Mouse (Mus musculus) kidney, postnatal 25 days (tissue): ENCODE data around the gene Fahd1.
A peak's percentile ranks its signal among the peaks of the same experiment; 100 is the strongest.

ENCODE experiments used
- DNase-seq, 2 experiments: peaks; one replicate each; pipeline ENCODE4 v3.0.0; 2021; ENCODE audit warnings: mixed read lengths in 2 of 2

Fahd1 gene

DNA sequence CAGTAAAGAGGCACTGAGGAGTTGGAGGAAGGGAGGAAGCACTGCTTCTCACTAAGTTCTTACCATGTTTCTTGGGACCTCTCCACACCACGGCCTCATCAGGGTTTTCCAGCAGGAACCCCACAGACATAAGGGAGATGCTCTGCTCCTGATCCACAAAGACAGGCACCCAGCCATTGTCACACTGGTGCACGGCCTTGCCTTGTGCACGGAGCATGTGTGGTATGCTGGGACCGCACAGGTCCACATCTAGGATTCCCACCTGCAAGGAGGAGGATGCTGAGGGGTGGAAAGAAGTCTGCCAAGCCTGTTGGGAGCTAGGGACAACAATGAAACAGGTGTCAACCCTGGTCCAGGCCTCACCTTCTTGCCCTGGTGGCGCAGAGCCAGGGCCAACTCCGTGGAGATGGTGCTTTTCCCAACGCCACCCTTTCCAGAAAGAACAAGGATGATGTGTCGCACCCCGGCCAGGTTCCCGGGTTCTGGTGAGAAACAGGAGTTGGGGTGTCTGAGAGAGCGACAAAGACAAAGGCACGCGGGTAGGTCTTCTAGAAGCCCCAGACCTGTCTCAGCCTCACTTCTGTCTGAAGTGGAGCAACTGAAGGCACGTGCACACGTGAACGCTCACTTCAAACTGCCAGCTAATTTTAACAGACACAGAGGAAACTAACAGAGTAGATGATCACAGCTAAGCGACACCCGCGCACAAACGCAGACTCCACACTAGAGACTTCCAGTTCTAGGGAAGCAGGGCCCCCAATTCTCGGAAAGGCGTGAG is 35.4 kb upstream of the Fahd1 start:
- peak in 1 of 2 experiments; percentile 56 for DNase-seq

DNA sequence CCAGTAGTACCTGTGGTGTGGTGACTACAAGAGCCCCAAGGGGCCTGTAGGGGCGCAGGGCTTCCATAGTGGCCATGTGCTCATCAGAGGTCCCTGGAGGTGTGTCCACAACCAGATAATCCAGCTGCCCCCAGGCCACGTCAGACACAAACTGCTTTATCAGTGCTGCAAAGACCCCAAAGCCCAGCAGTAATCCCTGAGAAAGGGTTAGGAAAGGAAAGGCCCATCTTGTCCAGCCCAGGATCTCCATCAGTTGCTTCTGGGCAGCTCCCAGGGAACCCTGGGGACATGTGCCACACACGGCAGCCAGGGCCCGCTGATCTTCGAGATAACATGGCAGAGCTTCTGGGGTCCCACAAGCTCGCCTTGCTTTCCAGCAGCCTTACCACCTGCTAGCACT is 34.2 kb upstream of the Fahd1 start:
- peak in 1 of 2 experiments; percentile 30 for DNase-seq

DNA sequence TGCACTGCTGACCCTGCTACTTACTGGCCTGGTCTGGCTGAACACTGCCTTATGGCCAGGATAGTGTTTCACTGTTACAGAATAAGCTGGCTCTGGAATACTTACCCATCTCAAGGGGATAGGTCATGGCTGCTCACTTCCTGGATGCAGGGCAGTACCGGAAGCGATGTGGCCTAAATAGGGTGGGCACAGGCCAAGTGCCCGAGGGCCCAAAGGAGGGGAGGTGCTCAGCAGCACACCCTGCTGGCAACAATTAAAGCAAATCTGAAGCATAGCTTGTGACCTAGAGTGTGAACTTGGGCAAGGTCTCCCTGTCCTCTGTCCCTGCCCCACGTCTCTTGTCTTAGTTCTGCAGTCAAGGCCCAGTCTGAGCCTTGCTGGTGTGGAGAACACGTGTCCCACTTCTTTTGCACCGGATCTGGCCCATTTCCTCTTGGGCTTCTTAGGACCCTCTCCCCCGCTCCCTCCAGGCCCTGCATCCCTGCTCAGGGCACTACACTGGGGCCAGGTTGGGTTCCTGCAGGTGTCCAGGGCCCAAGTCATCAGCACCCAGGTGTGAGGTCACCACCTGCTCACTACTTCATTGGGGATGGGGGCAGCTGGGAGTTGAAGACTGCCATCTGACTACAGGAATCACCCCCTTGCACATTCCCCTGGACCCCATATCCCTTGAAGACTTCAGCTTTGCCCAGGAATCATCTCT is 31.7 kb upstream of the Fahd1 start:
- peak; percentile 70 to 71 for DNase-seq

DNA sequence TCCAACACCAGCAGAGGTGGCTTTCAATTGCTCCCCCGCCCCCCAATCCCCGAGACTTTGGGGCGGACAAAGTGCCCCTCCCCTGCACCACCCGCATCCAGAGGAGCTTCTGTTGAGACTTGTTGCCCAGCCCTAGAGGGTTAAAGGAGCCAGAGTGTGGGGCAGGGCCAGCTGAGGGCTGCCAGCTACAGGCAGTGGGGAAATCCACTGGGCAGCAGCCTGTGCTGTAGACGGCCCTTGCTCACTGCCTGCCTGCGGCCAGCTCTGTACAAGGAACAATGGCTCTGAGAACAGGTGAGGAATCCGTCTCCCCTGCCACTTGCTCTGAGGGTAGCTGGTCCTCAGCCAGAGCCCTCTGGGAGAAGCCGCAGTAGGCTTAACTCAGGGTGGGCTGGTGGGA is 28.4 kb upstream of the Fahd1 start:
- peak in 1 of 2 experiments; percentile 81 for DNase-seq

DNA sequence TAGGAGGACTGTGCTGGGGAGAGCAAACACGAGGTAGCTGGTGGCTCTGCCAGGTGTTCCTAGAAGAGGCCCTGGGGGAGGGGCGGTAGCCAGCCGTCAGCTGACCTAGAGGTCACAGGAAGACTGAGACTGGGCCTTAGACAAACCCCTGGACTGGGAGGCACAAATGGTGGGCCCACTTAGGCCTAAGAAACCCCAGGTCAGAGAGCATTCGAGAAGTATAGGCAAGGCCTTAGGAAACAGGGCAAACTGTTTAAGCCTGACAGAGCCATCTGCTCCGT is 27.9 kb upstream of the Fahd1 start:
- peak; percentile 93 to 96 for DNase-seq

DNA sequence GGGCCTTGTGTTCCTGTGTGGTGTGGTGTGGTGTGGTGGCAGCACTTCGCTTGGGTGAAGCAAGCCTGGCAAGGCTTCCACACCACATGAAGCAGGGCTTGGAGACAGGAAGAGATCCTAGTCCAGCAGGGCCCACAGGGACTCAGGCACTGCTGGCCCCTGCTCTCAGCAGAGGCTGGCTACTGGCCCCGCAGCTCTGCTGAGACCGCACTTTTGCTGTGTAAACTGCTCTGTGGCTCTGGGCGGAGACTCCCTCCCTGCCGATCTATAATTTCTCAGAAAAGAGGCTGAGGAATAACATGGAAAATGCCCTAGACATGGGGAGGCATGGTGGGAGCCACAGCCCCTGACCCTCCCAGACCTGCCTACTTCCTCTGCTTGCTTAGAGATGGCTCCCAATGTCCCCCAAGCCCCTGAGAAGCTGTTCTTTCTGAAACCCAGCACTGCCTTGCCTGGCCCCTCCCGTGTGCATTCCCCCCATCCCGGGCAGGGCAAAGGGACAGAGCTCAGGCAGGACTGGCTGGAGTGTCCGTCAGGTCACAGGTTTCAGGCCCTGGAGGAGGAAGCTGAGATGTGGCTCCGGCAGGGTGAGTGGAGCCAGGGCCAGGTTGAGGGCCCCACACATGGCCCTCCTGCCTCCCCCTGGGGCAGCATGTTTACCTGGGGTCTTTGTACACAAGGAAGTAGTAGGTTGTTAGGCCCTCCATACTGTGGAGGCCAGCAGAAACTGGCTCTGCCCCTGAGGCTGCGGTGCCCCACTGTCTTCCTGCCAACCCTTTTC is 27.4 kb upstream of the Fahd1 start:
- peak; percentile 75 to 90 for DNase-seq

DNA sequence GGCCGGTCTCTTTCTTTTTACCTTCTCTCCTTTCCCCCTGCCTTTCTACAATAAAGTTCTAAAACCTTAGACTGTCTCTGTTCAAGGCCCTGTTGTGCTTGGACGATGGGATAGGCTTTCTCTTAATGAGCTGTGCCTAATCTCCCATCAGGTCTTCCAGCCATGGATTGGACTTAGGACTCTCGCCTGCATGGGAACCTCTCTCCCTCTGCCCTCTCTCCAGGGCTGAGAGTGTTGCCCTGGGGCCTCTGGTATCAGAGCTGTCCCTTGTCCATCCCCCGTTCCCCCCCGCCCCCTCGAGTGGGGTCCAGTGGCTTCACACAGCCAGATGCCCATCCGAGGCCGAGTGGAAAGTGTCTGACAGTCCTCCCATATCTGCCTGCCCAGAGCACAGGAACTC is 24.8 kb upstream of the Fahd1 start:
- peak in 1 of 2 experiments; percentile 60 for DNase-seq

DNA sequence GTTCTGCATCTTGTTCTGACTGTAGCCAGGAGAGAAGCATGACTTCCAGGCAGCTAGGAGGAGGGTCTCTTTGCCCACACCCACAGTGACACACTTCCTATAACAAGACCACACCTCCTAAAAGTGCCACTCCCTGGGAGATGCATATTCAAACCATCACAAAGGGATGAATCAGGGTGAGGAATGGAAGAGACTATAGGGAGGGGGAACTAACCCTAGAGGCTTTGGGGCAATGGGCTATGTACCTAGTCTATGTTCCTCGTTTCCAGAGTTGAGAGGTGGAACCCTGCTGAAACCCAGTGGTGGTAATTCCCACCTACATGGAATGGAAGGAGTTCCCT is 24.2 kb upstream of the Fahd1 start:
- no peak for DNase-seq

DNA sequence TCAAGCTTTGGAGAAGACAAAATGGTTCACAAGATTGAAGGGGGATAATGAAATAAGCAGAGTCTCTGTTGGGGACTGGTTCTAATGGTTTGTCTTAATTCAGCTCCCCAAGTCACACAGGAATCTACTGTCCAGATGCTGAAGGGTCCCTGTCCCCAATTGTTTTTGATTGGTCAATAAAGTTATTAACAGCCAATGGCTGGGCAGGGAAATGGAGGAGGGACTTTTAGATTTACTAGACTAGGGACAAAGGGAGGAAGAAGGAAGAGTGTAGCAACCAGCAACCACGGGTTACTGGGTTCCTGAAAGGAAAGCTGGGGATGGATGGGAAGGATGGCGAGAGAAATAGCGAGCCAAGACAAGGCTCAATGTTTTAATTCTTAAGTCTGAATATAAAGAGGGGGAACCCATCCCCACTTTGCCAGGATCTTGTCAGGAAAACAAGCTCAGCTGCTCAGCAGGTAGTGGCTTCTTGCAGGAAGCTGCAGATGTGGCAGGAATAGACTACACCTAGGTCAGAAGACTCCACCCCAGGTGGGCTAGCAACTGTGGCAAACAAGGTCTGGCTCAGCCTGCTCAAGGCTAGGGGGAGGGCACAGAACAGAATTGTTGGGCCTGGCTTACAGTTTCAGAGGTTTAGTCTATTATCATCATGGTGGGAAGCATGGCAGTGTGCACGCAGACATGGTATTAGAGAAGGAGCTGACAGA is 23.7 kb upstream of the Fahd1 start:
- DNase-seq, result no peak

DNA sequence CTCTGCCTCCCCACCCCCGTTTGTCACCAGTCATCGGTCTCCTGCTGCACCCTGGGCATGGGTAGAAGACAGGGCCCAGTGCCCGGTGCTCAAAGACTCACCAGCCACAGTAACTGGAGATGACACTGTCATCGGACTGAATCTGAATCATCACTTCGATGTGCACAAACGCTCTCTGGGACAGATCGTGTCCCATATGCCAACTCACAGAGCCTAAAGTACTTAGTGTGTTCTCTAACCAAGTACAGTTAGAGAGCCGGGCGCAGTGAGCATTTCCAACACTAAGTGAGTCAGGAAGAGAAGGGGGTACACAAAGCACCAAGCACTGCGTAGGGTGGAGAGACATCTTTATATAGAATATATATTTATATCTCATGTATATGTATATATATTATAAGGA is 17.8 kb upstream of the Fahd1 start:
- DNase-seq, result peak in 1 of 2 experiments; percentile 24

DNA sequence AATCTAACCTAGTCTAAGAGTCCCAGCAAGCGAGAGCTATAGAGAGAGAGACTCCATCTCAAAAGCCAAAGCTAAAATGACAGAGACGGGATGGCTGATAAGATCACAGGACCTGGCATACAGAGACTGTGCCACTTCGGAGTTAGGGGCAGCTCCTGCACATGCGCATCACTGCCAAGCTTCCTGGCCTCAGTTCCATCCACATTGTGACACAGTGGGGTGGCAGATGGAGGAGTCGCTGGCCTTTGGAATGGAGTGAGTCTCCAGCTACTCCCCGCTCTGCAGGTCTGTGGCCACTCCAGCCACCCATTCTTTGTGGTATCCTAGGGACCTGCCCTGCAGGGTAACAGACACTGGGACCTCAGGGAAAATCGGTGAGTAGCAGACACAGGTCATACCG is 15.6 kb upstream of the Fahd1 start, which contains the start of gene Igfals:
Gene Igfals (plus strand): TSS at position 222 of the 400 bp plus-strand sequence.
- DNase-seq, result peak in 1 of 2 experiments; percentile 31

DNA sequence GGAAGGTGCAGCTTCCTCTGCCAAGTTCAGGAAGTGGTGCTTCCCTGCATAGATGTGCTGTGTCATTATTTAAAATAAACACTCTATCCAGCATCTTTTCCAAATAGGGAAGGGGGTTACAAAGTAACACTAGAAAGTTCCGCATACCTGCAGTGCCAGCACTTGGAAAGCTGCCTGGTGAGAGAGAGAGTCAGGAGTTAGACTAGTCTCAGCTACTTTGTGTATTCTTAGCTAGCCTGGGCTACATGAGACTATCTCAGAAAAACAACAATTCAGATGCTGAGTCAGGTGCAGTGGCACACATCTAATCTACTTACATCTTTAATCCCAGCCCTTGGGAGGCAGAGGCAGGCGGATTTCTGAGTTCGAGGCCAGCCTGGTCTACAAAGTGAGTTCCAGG is 11.6 kb upstream of the Fahd1 start:
- peak in 1 of 2 experiments; percentile 14 for DNase-seq

DNA sequence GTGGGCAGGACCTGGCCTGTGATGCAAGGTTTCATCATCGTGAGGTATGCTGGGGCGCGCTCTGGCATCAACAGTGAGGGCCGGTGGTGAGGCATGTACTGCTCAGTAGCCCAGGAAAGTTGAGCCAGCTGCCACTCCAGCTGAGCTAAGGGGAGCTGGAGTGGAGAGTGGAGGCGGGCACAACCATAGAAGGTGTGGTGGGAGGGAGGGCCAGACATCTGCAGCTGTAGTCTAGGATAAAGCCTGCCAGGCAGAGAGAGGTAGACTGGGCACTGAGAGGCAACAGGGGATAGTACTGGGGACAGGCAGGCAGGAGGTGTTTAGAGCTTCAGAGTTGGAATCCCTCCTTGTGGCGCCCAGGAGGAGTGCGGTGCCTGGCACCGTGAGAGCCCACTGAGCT is 9.9 kb upstream of the Fahd1 start:
- DNase-seq, result peak in 1 of 2 experiments; percentile 26

DNA sequence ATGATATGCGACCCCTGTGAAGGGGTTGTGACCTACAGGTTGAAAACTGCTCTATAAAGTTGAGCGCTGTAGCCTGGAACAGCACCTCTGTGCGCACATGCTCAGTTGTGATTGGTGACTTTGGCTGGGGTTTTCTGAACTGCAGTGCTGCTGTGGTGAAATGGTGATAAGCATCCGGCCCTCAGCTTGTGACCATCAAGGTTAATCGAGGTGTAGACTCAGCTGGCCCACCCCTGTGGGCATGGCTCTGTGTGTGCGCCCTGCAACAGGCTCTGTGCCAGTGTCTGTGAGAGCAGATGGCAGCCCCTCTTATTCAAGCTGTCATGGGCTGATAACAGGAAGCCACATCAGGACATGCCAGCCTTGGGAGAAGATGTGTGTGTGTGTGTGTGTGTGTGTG is 8.8 kb upstream of the Fahd1 start:
- DNase-seq, result peak in 1 of 2 experiments; percentile 38

DNA sequence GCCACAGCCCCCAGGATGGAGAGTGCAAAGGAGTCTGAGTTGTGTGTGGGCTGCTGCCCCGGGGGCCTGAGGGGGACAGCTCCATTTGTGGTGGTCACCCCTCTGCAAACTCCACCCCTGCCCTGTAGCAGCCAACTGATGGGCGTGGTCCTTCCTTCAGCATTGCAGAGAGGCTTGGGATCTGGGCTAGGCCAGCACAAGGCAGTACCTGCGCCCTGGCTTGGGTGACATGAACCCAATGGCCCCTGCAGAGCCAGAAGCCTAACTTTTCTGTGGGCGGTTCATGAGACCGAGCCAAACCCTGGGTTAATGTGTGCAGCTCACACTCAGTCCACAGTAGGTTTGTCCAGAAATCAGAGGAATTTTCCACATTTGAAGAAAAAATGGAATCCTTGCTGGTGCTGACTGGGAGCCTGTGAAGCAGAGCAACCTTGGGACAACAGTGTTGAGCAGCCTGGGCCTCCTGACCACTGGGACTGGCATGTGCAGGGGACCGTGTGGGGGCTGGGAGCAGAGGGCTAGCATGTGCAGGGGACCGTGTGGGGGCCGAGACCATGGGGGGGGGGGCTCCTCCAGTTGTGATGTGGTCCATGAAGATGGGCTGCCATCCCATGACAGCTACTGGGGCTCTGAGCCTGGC is 7.8 kb upstream of the Fahd1 start:
- DNase-seq, result peak; percentile 81 to 95

DNA sequence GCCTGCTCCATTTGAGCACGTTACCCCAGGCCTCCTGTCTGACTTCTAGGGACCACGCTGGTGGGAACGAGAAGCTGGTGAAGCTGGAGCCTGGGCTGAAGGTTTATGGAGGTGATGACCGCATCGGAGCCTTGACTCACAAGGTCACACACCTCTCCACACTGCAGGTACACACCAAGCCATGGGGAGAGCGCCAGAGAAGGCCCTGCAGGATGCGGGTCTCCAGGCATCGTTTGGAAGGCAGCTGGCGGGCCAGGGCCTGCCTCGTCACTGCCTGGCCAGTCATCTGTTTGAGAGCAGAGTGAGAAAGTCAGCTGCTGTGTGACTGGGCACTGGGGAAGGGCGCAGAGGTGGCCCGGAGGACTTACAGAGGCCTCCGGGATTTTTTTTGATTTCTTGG is 6.4 kb upstream of the Fahd1 start:
- peak in 1 of 2 experiments; percentile 40 for DNase-seq

DNA sequence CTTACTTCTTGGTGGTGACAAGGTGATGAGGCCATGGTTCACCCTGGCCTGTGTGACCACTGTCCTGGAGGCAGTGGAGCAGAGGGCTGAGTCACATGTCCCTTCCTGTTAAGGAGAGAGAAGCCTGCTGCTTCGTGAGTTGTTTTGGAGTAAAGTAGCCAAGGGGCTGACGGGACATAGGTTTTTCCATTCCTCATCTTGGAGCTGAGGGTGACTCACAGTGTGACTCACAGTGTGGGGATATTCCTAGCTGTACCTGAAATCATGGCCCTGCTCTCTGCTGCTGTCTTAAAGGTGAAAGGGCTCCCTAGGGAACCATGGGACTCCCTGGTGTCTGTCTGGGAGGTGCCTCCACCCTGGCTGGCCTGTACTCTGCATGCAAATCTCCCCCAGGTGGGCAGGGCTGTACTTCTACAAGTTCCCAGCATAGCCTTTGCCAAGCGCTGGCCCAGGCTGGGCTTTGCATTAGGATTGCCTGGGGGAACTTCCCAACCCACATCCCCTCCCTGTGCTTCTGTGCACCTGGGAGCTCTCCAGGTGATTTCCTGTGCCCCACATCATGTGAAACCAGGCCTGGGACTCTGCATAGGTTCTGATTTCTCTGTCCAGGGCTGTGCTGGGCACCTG is 5.8 kb upstream of the Fahd1 start:
- DNase-seq, result peak; percentile 38 to 78

DNA sequence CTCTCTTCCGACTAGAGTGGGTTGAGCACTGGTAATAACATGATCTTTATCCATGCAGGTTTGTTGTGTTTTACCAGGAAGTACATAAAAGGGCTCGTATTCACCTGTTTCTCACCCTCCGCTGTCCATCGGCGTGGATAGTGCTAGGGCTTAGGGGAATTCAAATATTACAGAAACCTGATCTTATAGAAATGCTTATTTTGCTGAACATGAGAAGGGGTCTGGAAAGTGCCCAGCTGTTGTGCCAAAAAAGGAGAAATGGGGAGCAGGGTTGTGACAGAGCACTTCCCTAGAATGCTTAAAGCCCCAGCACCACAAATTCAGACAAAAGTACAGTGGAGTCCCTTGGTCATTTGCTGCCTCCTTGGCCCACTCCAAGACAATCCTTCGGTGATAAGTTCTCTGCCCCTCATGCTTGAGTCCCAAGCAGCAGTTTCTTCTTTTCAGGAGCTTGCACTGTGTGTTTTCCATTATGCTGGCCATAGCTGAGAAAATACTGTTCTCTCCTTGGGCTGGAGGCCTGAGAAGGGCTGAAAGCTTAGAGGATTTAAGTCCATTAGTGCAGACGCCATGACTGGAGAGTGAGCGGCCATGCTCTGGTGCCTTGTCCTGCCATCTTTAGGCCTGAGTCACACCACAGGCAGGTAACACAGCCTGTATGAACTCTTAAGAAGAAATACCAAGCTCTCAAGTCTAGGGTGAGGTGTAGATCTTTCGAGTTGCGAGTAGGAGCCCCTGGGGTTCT is 1.4 kb upstream of the Fahd1 start:
- peak in 1 of 2 experiments; percentile 35 for DNase-seq

DNA sequence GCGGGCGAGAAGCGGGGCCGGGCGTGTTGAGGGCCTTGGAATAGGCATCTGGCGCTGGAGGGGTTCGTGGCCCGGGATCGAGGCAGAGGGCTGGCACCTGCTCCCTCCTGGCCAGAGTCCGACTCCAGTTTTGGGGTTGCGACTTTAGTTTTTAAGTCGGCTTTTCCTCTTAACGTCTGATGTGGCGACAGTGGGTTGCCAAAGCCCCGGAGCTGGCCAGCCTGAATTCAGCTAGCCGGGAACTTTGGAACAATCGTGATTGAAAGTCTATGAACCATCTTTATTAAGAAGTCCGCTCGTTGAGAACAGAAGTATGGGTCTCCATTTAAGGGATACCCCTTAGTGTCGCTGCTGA is 586 bp upstream of the Fahd1 start:
- no peak for DNase-seq

DNA sequence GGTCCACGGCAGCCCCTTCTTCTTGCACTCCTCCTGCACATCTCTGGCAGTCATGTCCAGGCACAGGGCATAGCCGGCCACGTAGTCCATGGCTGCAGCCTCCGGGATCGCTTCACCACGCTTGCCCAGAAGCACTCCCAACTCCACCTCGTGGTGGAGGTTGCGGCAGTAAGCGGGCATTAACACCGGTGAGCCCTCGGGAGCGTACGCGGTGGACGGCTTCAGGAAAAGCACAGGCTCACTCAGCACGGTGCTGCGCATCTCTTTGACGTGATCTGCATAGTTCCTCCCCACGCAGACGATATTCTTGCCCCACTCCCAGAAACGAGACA is 465 bp downstream of the Fahd1 start:
- DNase-seq, result no peak

DNA sequence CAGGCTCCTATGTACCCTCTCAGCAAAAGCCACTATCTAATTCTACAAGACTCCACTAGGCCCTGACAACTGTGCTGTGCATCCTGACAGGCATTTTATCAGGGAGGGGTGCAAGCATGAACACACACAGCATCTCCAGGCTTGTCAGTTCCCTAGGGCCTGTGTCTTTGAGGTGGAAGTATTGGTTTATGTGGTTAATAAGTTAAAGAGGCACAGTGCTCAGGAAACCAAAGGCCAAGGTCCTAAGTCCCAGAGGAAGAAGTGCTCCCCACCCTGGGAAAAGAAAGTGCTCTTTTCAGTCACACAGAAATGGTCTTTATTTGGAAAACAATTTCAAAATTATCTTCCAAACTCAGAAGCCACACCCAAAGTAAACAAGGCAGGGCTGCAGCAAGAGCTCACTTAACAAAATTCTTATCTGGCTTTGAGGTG is 1.5 kb downstream of the Fahd1 start:
- DNase-seq, result peak; percentile 48 to 72
